Mouse (Mus musculus): Measurements from ENCODE around the gene Rtn2.

The Rtn2 gene

DNA sequence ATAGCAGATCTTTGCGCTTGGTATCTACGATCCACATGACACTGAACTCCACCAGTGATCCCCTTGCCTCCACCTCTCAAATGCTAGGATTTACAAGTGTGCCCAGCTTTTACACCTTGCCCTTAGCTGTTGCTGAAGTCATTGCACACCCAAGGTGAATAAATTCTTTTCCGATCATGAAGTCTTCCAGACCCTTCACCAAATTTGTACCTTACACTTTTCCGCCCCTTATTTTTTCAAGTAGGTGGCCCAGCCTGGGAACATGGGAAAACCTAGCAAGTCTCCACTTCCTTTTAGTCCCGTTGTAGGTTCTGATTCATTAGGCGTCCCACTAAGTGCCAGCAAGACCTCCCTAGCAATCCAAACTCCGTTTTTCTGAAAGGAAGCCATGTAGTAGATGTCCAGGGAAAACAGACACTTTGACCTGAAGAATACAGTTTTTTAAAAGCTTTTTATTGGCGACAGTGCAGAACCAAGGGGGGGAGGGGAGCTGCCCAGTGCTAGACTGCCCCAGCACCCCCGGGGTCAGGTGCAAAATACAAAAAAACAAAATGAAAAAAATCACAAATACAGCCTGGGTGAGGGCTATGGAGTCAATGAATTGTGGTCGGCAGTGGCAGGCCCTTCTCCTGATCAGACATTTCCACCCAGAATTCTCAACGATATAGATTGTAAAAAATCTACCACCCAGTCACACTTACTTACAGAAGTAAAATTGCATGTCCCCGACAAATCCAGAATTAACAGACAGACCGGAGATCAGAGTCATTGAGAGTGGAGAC is 20.0 kb downstream of the Rtn2 start:
- DNase-seq, result no peak

DNA sequence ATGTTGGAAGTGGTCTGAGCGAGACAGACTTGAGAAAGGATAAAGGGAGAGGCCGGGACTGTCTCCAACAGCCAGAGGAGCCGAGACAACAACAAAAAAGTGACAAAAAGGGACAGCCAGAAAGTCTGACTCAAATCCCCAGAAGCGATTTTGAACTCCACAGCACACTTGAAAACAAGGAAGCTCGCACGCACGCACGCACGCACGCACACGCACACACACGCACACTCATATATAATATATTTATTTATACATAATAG is 20.6 kb downstream of the Rtn2 start:
- no peak for DNase-seq

DNA sequence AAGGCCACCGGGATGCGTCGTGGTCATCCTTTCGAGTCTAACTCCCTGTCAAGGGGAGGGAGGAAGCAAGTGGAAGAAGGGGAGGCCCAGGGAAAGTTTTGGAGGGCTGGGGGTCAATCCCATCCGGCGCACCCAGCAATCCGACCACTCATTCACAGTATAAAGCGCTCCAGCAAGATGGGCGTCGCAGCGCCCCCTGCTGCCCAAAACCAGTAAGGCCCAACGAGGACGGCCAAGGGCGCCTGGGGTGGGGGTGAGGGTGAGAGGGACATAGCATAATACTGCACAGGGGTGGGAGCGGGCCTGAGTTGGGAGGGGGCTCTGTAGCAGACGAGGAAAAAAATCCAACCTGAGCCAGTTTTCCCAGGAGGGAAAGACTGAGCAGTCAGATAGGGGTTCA is 21.3 kb downstream of the Rtn2 start:
- DNase-seq, result peak; percentile 77

DNA sequence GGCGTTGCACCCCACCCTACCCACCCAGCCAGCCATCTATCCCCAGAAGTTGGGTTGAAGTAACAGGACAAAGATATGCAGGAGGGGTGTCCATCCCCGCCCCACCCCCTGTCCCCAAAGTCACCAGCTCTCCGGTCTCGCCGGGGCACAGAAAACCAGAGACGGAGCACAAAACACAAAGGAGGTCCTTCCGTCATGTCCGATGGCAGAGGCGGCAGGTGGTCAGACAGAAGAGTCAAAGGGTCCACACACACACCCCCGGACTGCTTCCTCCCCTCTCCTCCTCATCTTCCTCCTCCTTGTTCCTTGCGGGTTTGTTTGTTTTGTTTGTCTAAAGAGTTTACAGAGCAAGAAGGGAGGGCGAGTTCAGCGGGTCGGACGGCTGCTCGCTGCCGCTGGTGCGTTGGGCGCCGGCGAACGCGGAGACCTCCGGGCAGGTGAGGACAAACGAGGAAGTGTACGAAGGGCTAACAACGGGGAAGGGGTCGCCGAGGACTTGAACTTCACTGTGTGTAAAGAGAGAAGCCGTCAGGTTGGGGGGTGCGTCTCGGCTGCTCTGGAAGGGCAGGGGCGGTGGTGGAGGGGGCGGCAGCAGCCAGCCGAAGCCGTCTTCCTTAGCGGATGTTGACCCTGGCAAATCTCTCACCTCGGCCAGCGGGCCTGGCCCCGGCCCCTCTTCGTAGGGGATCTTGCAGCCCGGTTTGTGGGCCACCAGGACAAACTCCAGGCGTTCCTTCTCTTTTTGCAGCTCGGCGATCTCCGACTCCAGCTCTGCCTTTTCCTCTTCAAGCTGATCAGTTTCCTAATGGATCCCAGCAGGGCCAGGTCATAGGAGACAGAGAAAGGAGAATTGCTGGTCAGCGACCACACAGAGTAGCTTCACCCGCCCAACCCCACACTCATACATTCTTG is 22.3 kb downstream of the Rtn2 start:
- no peak for DNase-seq

DNA sequence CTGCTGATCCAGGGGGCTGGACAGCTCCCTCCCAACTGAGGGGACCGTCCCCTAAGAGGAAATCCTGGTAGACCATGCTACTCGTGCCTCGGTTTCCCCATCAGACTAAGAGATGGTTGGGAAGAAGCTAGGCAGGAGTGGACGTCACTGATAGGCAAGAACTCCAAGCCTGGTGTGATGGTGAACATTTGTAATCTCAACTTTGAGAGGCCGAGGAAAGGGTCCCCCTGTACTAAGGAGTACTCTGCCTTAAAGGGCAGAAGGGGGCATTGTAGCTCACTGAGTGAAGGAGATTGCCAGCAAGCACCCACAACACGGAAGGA is 22.9 kb downstream of the Rtn2 start:
- DNase-seq, result no peak

DNA sequence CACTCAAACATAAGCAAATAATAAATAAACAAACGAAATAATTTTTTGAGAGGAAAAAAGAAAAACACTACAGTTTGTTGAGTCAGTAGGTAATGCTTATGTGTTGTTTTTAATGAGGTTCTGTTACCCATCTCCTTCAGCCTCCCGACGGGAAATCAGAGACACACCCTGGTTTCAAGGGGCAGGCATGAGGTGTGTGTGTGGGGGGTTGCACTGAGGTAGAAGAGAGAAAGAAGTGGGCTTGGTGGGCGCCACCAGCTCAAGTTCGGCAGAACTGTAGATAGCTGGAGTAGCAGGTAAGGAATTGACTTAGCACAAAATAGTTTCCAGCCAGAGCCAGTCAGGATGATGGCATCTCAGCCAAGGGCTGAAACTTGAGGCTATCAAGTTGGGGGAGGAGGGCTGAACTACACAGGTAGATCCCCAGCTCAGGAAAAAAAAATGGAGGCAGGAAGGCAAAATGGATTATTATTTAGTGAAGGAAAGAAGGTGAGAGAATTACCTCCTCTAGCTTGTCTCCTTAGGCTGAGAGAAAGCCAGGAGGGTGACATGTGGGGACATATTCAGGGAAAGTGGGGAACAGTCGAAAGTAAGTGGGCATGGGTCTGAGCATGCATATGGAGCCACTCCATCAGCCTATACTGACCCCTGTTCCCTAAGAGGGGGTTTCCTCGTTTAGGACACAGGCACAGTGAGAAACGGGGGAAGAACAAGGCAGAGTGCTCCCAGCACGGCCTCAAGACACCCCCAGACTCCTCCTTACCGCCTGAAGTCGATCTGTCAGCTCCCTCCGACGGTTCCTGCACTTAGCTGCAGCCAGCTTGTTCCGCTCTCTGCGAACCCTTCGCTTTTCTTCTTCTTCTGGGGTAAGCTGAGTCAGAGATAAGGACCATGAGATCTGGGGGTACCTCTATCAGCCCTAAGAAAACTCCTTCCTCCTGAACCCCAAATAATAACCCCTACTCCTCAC is 23.7 kb downstream of the Rtn2 start:
- DNase-seq, result no peak

DNA sequence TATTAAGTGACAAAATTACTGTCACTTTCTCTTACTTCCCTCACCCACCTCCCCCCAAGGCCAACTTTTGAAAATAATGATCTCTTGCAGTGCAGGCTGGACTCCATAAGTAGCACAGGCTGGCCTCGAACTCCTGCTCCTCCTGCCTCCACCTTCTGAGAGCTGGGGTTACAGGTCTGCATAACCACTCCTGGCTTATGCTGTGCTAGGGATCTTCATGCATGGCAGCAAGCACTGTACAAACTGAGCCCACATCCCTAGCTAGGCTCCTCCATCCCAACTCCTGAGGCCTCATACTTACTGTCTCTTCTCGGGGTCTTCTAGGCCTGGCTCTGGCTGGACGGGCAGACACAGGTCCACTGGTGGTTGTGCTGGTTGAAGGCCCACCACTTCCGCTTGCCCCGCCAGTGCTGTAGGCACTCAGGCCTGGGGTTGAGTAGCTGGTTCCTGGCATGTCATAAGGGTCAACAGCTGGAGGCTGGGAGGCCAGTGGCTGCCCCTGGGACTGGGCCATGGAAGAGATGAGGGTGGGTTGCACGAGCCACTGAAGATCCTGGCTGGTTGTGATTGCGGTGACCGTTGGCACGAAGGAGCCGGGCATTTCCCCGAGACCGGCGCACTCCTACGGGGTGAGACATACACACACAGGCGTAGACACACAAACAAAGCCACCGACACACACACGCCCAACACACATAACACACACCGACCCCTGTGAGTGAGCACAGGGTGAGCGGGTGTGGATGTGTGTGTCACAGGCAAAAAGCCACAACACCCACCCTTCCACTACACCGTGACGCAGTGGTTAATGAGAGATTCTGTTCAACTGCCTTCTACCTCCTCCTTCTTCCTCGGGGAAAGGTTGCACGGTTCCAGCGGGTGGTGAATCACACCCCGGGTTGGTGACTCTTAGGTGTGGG is 24.7 kb downstream of the Rtn2 start:
- DNase-seq, result no peak

DNA sequence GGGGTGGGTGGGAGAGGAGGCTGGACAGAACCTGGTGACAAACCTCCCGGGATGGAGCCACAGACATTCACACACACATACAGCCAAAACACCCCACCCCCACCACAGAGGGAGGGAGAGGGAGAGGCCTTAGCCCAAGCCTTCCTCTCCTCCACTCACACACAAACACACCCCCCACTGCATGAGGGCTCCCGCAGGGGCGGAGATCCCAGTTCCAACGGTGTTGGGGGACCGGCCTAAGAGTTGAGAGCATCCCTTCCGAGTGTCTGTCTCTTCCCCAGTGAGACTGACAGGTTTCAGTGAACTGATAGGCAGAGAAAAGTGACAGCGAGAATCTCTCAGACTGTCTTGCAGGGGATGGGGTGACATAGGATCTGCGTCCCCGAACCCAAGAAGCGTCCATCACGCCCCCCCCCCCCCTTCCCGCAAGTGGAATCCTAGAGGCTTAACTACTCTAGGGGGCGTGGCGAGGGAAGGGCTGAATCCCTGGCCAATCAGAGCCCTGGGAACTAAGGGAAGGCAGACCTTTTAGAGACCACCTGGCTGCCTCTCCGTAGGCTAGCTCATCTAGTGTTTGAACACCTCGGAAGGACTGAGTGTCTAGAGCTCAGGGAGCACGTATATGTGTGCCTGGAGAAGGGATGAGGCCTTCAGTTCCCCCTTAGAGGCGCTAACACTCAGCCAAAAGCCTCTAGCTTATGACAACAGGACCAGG is 25.5 kb downstream of the Rtn2 start:
- DNase-seq, result peak; percentile 79

DNA sequence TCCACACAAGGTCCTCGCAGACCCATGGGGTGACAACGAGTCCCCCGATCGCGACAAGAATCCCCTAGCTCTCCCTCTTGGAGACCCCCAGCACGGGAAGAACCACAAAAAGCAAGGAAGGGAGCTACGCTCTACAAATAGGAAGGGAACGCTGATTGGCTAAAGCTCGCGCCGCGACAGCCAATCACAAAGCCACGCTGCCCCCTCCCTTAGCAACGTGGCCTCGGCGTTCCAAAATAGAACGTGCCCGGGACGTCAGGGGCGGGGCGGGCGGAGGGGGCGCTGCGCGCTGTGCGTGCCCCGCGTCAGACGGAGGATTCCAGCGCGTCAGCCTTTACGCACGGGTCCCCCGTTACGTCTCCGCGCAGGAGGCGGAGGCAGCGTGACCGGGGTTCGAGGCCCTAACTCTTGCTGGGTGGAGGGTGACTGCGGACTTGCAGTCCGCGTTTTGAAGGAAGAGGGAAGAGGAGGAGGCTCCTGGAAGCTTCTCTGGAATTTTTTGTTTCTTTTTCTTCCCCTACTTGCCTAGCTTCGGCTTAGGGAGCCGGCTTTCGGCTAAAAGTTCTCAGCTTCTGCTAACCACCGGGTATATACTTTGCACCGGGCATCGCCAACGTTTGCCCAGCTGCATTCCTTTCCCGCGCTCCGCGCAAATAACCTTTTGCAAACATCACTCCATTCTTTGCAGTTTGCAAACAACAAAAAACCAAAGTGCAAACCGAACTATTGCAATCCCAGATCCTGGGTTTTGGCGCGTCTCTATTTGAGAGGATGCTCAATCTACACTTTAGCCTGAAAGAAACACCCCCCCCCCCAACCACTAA is 26.2 kb downstream of the Rtn2 start:
- DNase-seq, result peak; percentile 96

DNA sequence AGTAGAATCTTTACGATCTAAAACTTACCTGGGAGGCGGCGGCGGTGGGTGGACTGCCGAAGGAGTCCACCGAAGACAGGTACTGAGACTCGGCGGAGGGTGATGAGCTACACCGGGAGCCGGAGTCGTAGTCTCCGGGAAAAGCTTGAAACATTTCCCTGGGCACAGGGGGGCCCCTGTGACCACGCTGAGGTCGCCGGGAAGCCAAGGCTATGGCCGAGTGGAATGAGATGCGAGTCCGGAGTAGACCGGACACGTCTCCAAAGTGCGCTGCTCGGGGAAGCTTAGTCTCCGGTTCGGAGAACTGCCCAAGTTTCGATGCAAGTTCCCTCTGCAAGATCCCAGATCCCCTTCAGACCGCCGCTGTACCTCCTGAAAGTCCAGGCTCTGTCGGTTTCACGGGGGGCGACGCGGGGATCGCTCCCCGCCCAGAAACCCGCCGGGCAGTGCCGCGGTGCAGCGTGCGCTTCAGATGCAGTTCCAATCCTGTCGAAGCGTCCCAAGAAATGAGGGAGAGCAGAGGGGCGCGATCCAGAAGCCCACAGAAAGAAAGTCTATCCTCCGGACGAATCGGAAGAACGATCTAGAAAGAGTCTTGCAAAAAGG is 27.0 kb downstream of the Rtn2 start:
- no peak for DNase-seq

DNA sequence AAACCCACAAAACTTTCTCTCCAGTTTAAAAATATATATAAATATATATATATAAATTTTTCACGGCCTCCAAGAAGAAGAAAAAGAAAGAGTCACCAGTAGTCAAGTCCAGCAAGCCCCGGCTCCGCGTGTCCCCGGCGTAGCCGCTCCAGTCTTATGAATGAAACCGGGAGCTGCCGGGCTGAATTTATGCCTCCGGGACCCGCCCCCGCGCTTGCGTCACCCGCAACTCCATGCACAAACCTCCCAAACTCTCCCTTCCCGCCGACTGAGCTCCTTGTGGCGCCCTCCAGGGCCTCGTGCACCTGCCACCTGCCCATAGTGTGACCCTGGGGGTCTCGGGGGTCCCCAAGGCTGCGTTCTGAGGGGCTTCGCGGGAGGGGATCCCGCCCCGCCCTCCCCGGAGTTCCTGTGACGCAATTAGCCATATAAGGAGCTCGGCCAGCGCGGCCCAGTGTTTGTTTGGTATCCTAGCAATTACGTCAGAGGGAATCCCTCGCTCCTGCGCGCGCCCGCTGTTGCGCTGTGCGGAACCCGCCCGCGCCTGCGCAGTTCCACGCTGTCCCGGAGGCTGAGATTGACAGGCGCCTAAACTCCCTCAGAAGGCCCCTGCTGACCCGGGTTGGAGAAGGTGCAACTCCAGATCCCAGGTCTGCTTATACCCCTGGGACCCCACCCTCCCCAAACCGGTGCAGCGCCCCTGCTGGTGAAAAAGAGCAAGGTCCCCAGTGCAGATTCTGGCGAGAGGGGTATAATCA is 27.6 kb downstream of the Rtn2 start, which contains the start of gene Fosb:
Fosb (minus strand) TSS at position 168 of the 758 bp plus-strand sequence.
- DNase-seq, result peak; percentile 97

DNA sequence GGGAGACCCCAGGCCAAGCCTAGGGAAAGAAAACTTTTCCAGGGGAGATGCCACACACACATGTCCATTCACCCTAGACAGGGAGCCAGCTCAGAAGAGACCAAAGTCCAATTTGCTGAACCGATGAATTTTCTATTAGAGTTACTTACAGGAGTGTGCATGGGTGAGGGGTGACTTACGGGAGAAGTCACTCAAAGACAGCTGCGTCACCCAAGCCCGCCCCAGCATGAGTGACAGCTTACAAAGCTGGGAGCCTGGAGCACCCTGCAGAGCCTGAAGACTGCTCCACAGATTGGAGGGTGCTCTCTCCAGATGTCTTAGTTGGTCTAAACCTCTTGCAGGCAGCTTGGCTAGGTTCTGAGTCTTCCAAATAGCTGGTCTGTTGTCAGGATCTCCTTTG is 29.6 kb downstream of the Rtn2 start:
- DNase-seq, result peak; percentile 71

DNA sequence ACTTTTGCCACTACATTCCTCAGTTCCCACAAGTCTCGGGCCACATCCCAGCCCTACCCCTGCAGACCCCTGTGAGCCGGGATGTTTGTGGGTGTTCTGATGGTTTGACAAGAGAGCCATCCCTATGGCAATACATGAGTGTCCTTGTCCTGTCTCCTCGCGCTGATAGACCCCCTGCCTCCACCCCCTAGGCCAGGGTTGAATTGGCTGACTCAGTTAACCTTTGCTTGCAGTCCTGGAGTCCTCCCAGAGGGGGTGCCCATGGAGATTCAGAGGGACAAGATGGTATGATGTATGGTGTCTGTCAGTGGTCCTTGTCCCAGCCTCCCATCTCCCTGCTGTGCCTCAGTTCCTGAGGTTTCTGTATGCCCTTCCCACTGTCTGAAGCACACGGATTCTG is 31.6 kb downstream of the Rtn2 start:
- DNase-seq, result no peak

DNA sequence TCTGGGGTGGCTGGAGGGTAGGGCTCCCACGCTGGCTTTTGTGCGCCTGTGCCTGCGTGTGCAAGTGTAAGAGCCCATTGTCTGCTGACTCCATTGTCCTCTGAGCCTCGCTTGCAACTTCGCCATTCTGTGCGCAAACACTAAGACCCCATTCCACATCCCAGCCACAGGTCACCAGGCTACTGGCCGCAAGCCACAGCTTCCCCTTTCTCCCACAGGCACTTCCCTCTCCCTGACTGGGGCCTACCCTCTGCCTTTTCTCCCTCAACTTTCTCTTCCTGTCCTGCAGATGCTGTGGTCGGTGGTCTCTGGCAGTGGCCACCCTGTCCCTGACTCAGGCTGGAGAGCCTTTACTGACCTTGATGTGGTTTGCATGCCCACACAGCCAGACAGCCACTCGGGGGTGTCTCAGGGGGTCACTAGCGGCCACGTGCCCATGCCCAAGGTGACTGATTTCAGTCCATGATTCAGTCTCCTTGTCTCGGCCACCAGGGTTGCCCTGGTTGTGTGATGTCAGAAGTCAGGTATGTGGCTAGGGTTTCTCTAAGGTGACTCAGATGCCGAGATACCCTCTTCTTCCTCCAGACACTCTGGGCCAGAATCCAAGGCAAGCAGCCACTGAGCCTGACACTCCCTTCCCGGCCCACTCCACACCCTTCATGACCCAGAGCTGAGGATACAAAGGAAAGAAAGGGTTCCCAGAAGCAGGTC is 34.2 kb downstream of the Rtn2 start:
- no peak for DNase-seq

DNA sequence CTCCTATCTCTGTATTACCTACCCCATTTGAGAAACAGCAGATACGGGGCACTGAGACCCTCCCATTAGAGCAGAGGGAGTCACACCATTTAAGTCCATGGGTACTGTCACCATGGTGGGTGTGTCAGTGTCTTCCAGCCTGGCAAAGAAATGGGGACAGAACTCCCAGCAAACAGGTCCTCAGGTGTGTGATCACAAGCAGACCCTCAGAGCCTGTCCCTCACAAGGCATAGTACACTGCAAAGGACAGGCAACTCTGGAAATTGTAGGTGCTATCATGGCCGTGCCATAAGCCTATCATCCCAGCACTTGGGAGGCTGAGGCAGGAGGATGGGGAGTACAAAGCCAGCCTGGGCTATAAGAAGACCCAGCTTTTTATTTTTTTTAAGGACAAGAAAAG is 35.8 kb downstream of the Rtn2 start:
- no peak for DNase-seq

DNA sequence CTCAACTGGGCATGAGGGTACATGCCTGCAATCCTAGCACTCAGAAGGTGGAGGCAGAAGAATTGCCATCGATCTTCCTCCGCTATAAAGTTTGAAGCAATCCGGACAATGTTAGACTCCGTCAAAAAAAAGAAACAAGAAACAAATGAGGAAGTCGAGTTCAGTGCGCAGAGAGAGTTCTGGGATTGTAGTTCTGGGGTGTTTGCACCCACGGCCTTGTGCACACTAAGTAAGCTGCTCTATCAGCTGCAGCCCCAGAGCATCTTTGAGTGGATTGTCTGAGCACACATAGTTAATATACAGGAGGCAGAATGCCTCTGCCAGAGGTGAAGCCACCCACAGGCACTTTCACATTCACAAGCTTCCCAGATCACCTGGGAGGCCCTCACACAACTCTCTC is 36.3 kb downstream of the Rtn2 start:
- DNase-seq, result no peak

DNA sequence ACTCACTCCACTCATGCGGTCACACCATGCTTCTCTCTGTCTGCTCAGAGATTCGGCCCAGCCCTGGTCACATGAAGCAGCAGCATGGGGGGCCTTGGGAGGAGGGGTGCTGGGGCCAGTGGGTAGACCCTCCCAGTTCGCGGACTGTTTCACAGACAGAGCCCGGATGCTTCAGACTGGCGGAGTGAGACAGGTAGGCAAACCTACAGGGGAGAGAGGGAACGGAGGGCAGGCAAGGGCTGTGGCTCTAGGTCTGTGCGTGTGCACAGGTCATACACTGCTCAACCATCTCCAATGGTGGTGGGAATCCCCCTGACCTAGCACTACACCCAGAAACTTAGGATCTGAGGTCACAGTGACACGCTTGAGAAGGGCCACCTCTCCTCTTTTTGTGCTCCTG is 37.0 kb downstream of the Rtn2 start:
- DNase-seq, result no peak

DNA sequence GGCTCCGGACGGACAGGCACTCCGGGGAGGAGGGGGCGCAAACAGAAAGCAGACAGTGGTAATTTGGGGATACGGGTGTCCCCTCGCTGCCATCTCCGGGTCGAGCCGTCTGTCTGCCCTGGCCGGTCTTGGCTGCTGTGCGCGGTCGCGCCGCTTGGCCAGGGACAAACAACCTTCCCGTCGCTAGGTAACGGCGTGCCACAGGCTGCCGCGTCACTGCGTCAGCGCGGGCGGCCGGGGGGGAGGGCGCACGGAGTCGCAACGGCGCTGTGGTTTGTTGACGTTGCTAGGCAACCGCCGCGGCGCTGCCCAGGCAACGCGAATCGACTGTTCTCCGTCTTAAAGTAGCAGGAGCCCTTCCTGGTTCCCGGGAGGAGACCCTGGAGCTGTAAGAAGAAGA is 37.5 kb downstream of the Rtn2 start:
- peak; percentile 96 for DNase-seq

DNA sequence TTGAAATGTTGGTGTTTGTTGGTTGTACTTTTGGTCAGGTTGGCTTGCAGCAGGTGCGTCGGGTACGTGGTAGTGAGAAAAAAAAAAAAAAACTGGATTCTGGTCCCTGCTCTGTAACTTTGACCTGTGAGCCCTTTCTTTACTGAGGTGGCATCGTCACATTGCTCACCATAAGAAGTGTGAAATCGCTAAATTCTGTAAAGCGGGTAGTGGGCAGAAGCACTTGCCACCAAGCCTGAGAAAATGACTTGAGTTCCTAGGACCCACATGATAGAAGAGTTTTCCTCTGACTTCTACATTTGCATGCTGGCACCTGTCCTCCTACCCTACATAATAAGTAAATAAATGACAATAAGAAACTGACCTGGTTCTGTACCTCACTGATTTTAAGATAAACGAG is 38.2 kb downstream of the Rtn2 start:
- no peak for DNase-seq
